Mouse (Mus musculus): ENCODE data around the gene Suox.
"Not testable (repeated sequence)": the region's sequence is repeated elsewhere in the genome, so short reads cannot be mapped to it uniquely, and the experiment has no call there.

The Suox gene

GRCm38 (mm10) chr10:128673763-128674468, at the start of gene Suox:
Gene Suox (minus strand): TSS chr10:128674073.
- peak; percentile 81 to 85 for DNase-seq (ENCODE audit: low spot score in 2 of 2)

GRCm38 (mm10) chr10:128715559-128716537, 42.0 kb upstream of the Suox start:
- no peak for DNase-seq (ENCODE audit: low spot score in 2 of 2)

- not testable (repeated sequence) for DNase-seq (ENCODE audit: low spot score in 2 of 2)
Observed at GRCm38 (mm10) chr10:128711318-128711717, 37.4 kb upstream of the Suox start.

GRCm38 (mm10) chr10:128705317-128705693, 31.4 kb upstream of the Suox start:
- DNase-seq (ENCODE audit: low spot score in 2 of 2) = peak in 1 of 2 experiments; percentile 12

- peak; percentile 90 to 92 for DNase-seq (ENCODE audit: low spot score in 2 of 2)
Observed at GRCm38 (mm10) chr10:128704491-128705316, 30.8 kb upstream of the Suox start, which contains the start of gene Cdk2. Gene Cdk2 (minus strand): TSS chr10:128705031.

GRCm38 (mm10) chr10:128703895-128704294, 30.0 kb upstream of the Suox start, which contains the start of gene Pmel:
Gene Pmel (plus strand): TSS chr10:128704195.
- DNase-seq (ENCODE audit: low spot score in 2 of 2) = no peak

- DNase-seq (ENCODE audit: low spot score in 2 of 2) = no peak
Observed at GRCm38 (mm10) chr10:128702328-128703007, 28.6 kb upstream of the Suox start.

GRCm38 (mm10) chr10:128700712-128701111, 26.8 kb upstream of the Suox start:
- no peak for DNase-seq (ENCODE audit: low spot score in 2 of 2)

GRCm38 (mm10) chr10:128699611-128700010, 25.7 kb upstream of the Suox start:
- no peak for DNase-seq (ENCODE audit: low spot score in 2 of 2)

- DNase-seq (ENCODE audit: low spot score in 2 of 2) = no peak
Observed at GRCm38 (mm10) chr10:128699006-128699405, 25.1 kb upstream of the Suox start.

GRCm38 (mm10) chr10:128697072-128697725, 23.3 kb upstream of the Suox start:
- no peak for DNase-seq (ENCODE audit: low spot score in 2 of 2)

- peak; percentile 100 for DNase-seq (ENCODE audit: low spot score in 2 of 2)
Observed at GRCm38 (mm10) chr10:128695992-128696807, 22.3 kb upstream of the Suox start, which contains the start of gene Rab5b. Gene Rab5b (minus strand): TSS chr10:128696264.

- no peak for DNase-seq (ENCODE audit: low spot score in 2 of 2)
Observed at GRCm38 (mm10) chr10:128695411-128695991, 21.6 kb upstream of the Suox start.

GRCm38 (mm10) chr10:128674469-128675008, 666 bp upstream of the Suox start:
- peak in 1 of 2 experiments; percentile 40 for DNase-seq (ENCODE audit: low spot score in 2 of 2)

- DNase-seq (ENCODE audit: low spot score in 2 of 2) = no peak
Observed at GRCm38 (mm10) chr10:128671148-128671547, 2.7 kb downstream of the Suox start.

GRCm38 (mm10) chr10:128668790-128669672, 4.8 kb downstream of the Suox start:
- no peak for DNase-seq (ENCODE audit: low spot score in 2 of 2)

GRCm38 (mm10) chr10:128665806-128666205, 8.1 kb downstream of the Suox start:
- DNase-seq (ENCODE audit: low spot score in 2 of 2) = no peak

- no peak for DNase-seq (ENCODE audit: low spot score in 2 of 2)
Observed at GRCm38 (mm10) chr10:128665307-128665706, 8.6 kb downstream of the Suox start.
